Mouse (Mus musculus): ENCODE measurements at regions not wholly inside any gene's neighbourhood (a gene's known extent, or its start where the extent isn't known, plus 50 kb on each side); places are given as distances from the start of the nearest gene placed in this dataset.
"Not testable (repeated sequence)": the region's sequence is repeated elsewhere in the genome, so short reads cannot be mapped to it uniquely, and the experiment has no call there.

GRCm38 (mm10) chr19:59516957-59517356, 58.8 kb downstream of the Emx2 start:
- Histone ChIP-seq H3K4me2 (no peak overlapping the region), H3K9ac (no peak overlapping the region), H3K36me3 (no peaks in the 10 kb centered on the region), H3K4me3 (replicated peaks) (no peak overlapping the region), H3K9me3 (no peaks in the 10 kb centered on the region), H3K27ac (no peak overlapping the region), H3K27me3 (replicated peaks) (no peaks in the 10 kb centered on the region), H3K4me1 (no peaks in the 10 kb centered on the region)
- ATAC-seq (ENCODE audit: insufficient read depth, low FRiP score, low read depth), result no peak
- 81% methylated on average over 4 of the region's 4 CpGs for WGBS

GRCm38 (mm10) chr19:59519156-59519555, 61.0 kb downstream of the Emx2 start:
- no peaks in the 10 kb centered on the region for H3K27me3 ChIP-seq (replicated peaks)
- 72% methylated on average over 3 of the region's 3 CpGs for WGBS

GRCm38 (mm10) chr19:59522176-59522575, 64.0 kb downstream of the Emx2 start:
- no peak for ATAC-seq (ENCODE audit: insufficient read depth, low FRiP score, low read depth)
- Histone ChIP-seq H3K27me3 (replicated peaks) (no peaks in the 10 kb centered on the region), H3K4me2 (no peak overlapping the region), H3K27ac (no peak overlapping the region), H3K4me3 (replicated peaks) (no peak overlapping the region), H3K4me1 (no peaks in the 10 kb centered on the region), H3K36me3 (no peaks in the 10 kb centered on the region), H3K9ac (no peak overlapping the region), H3K9me3 (no peaks in the 10 kb centered on the region)
- 74% methylated on average over 11 of the region's 11 CpGs for WGBS

More at GRCm38 (mm10) chr19:59519156-59519555, 61.0 kb downstream of the Emx2 start:
- Histone ChIP-seq H3K4me1 (no peaks in the 10 kb centered on the region), H3K36me3 (no peaks in the 10 kb centered on the region), H3K4me3 (replicated peaks) (no peak overlapping the region), H3K27ac (no peak overlapping the region), H3K9me3 (no peaks in the 10 kb centered on the region), H3K4me2 (no peak overlapping the region), H3K9ac (no peak overlapping the region)
- ATAC-seq (ENCODE audit: insufficient read depth, low FRiP score, low read depth), result no peak

GRCm38 (mm10) chr19:59523356-59523755, 65.2 kb downstream of the Emx2 start:
- Histone ChIP-seq H3K36me3 (no peaks in the 10 kb centered on the region), H3K27me3 (replicated peaks) (no peaks in the 10 kb centered on the region), H3K4me2 (no peak overlapping the region), H3K4me3 (replicated peaks) (no peak overlapping the region), H3K4me1 (no peaks in the 10 kb centered on the region), H3K9ac (no peak overlapping the region), H3K27ac (no peak overlapping the region), H3K9me3 (no peaks in the 10 kb centered on the region)
- no peak for ATAC-seq (ENCODE audit: insufficient read depth, low FRiP score, low read depth)
- 71% methylated on average over 10 of the region's 10 CpGs for WGBS

GRCm38 (mm10) chr19:59564101-59564500, 105.9 kb downstream of the Emx2 start:
- WGBS, result 72% methylated on average over 4 of the region's 4 CpGs
- Histone ChIP-seq H3K27me3 (replicated peaks) (no peaks in the 10 kb centered on the region), H3K4me2 (no peak overlapping the region), H3K9me3 (no peaks in the 10 kb centered on the region), H3K4me3 (replicated peaks) (no peak overlapping the region), H3K4me1 (no peaks in the 10 kb centered on the region), H3K36me3 (no peaks in the 10 kb centered on the region), H3K9ac (no peak overlapping the region), H3K27ac (no peak overlapping the region)
- ATAC-seq (ENCODE audit: insufficient read depth, low FRiP score, low read depth), result no peak

GRCm38 (mm10) chr19:59568907-59569306, 110.7 kb downstream of the Emx2 start:
- no peaks in the 10 kb centered on the region for H3K4me1 ChIP-seq
- H3K9me3 ChIP-seq, result no peaks in the 10 kb centered on the region
- no peak overlapping the region for H3K27ac ChIP-seq
- H3K36me3 ChIP-seq, result no peaks in the 10 kb centered on the region
- H3K4me3 ChIP-seq (replicated peaks), result no peak overlapping the region
- ATAC-seq (ENCODE audit: insufficient read depth, low FRiP score, low read depth), result no peak
- no peaks in the 10 kb centered on the region for H3K27me3 ChIP-seq (replicated peaks)
- H3K4me2 ChIP-seq, result no peak overlapping the region
- no peak overlapping the region for H3K9ac ChIP-seq

- not testable (repeated sequence) for H3K4me1 ChIP-seq; H3K4me3 ChIP-seq (replicated peaks); ATAC-seq (ENCODE audit: insufficient read depth, low FRiP score, low read depth); H3K27me3 ChIP-seq (replicated peaks); H3K9me3 ChIP-seq; H3K36me3 ChIP-seq; H3K9ac ChIP-seq; H3K4me2 ChIP-seq; H3K27ac ChIP-seq
- 81% methylated on average over 2 of the region's 2 CpGs for WGBS
Observed at GRCm38 (mm10) chr19:59569590-59569989, 111.4 kb downstream of the Emx2 start.

- Histone ChIP-seq H3K9ac (no peak overlapping the region), H3K4me2 (no peak overlapping the region), H3K9me3 (no peaks in the 10 kb centered on the region), H3K27me3 (replicated peaks) (no peaks in the 10 kb centered on the region), H3K36me3 (no peaks in the 10 kb centered on the region), H3K4me1 (no peaks in the 10 kb centered on the region), H3K27ac (no peak overlapping the region), H3K4me3 (replicated peaks) (no peak overlapping the region)
- ATAC-seq (ENCODE audit: insufficient read depth, low FRiP score, low read depth), result no peak
- 65% methylated on average over 3 of the region's 3 CpGs for WGBS
Observed at GRCm38 (mm10) chr19:59574346-59574745, 116.2 kb downstream of the Emx2 start.

- no peak for ATAC-seq (ENCODE audit: insufficient read depth, low FRiP score, low read depth)
- Histone ChIP-seq H3K4me2 (no peak overlapping the region), H3K27ac (no peak overlapping the region), H3K27me3 (replicated peaks) (no peaks in the 10 kb centered on the region), H3K9me3 (no peaks in the 10 kb centered on the region), H3K36me3 (no peaks in the 10 kb centered on the region), H3K9ac (no peak overlapping the region), H3K4me3 (replicated peaks) (no peak overlapping the region), H3K4me1 (no peaks in the 10 kb centered on the region)
- WGBS, result 76% methylated on average over 9 of the region's 9 CpGs
Observed at GRCm38 (mm10) chr19:59577886-59578285, 119.7 kb downstream of the Emx2 start.

- H3K4me3 ChIP-seq (replicated peaks), result no peak overlapping the region
- no peak for ATAC-seq (ENCODE audit: insufficient read depth, low FRiP score, low read depth)
- 88% methylated on average over 1 of the region's 1 CpGs for WGBS
Observed at GRCm38 (mm10) chr19:59579676-59580075, 121.5 kb downstream of the Emx2 start.

GRCm38 (mm10) chr19:59585835-59586234, 127.7 kb downstream of the Emx2 start:
- Histone ChIP-seq H3K27me3 (replicated peaks) (no peaks in the 10 kb centered on the region), H3K4me2 (no peak overlapping the region), H3K4me1 (peaks cover 5% of the 10 kb centered on the region; the same call in 1 of the 2 replicates), H3K9me3 (no peaks in the 10 kb centered on the region), H3K27ac (no peak overlapping the region), H3K4me3 (replicated peaks) (no peak overlapping the region), H3K36me3 (no peaks in the 10 kb centered on the region), H3K9ac (no peak overlapping the region)
- WGBS, result 42% methylated on average over 4 of the region's 4 CpGs
- no peak for ATAC-seq (ENCODE audit: insufficient read depth, low FRiP score, low read depth)

More at GRCm38 (mm10) chr19:59579676-59580075, 121.5 kb downstream of the Emx2 start:
- no peaks in the 10 kb centered on the region for H3K4me1 ChIP-seq
- H3K4me2 ChIP-seq, result no peak overlapping the region
- H3K9ac ChIP-seq, result no peak overlapping the region
- no peaks in the 10 kb centered on the region for H3K27me3 ChIP-seq (replicated peaks)
- no peak overlapping the region for H3K27ac ChIP-seq
- no peaks in the 10 kb centered on the region for H3K36me3 ChIP-seq
- no peaks in the 10 kb centered on the region for H3K9me3 ChIP-seq

- H3K4me1 ChIP-seq, result peaks cover 5% of the 10 kb centered on the region; the same call in 1 of the 2 replicates
- no peak for ATAC-seq (ENCODE audit: insufficient read depth, low FRiP score, low read depth)
- no peaks in the 10 kb centered on the region for H3K27me3 ChIP-seq (replicated peaks)
- no peak overlapping the region for H3K27ac ChIP-seq
- no peak overlapping the region for H3K4me2 ChIP-seq
- 73% methylated on average over 12 of the region's 12 CpGs for WGBS
- no peaks in the 10 kb centered on the region for H3K36me3 ChIP-seq
- no peak overlapping the region for H3K9ac ChIP-seq
- H3K9me3 ChIP-seq, result no peaks in the 10 kb centered on the region
- H3K4me3 ChIP-seq (replicated peaks), result no peak overlapping the region
Observed at GRCm38 (mm10) chr19:59587303-59587702, 129.1 kb downstream of the Emx2 start.

- H3K4me1 ChIP-seq, result peaks cover 5% of the 10 kb centered on the region; the same call in 1 of the 2 replicates
- H3K9ac ChIP-seq, result no peak overlapping the region
- WGBS, result 9% methylated on average over 17 of the region's 17 CpGs
- no peak overlapping the region for H3K27ac ChIP-seq
- no peaks in the 10 kb centered on the region for H3K36me3 ChIP-seq
- peak; percentile 50; the same call in 1 of the 2 replicates for ATAC-seq (ENCODE audit: insufficient read depth, low FRiP score, low read depth)
- peak overlapping the region; percentile 51 for H3K4me2 ChIP-seq
- H3K27me3 ChIP-seq (replicated peaks), result no peaks in the 10 kb centered on the region
- no peaks in the 10 kb centered on the region for H3K9me3 ChIP-seq
- peak overlapping the region; percentile 23 for H3K4me3 ChIP-seq (replicated peaks)
Observed at GRCm38 (mm10) chr19:59588068-59588522, 129.9 kb downstream of the Emx2 start.

Measured in stomach, embryonic 15.5 days (tissue).